Mouse (Mus musculus): ENCODE measurements at regions not wholly inside any gene's neighbourhood (a gene's known extent, or its start where the extent isn't known, plus 50 kb on each side); places are given as distances from the start of the nearest gene placed in this dataset.

DNA sequence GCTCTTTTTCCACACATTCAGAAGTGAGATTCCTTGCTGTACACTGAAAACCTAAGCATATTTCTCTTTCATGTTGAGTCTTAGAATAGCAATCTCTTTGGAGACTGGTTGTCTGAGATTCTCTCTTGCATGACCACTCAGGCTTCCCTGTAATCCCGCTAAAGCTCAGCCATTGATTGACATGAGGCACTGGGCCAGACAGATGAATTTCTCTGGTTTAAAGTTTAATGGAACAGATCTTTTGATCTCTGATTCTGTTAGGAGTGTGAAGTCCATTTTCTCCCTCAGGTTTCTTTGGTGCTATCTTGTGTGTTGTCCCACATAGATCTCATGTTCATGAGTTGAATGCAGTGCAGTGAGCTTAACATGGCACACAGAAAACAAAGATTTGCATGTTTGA, 435.4 kb upstream of the Gpc5 start:
- TF ChIP-seq POLR2A (IDR thresholded peaks at IDR 0.05; ENCODE audit: control insufficient read depth in 1 of 2, insufficient read depth in 1 of 2, low read depth in 1 of 2, low read length in 2 of 2, poor library complexity in 1 of 2) (no peak), KAT2A (conservative IDR thresholded peaks at IDR 0.05; ENCODE audit: low read depth, low read length) (no peak), TCF12 (IDR thresholded peaks at IDR 0.05; ENCODE audit: low read depth, low read length) (no peak)
